Comparison of ENCODE assay signal across 8 mouse cellular contexts in the genomic region with DNA sequence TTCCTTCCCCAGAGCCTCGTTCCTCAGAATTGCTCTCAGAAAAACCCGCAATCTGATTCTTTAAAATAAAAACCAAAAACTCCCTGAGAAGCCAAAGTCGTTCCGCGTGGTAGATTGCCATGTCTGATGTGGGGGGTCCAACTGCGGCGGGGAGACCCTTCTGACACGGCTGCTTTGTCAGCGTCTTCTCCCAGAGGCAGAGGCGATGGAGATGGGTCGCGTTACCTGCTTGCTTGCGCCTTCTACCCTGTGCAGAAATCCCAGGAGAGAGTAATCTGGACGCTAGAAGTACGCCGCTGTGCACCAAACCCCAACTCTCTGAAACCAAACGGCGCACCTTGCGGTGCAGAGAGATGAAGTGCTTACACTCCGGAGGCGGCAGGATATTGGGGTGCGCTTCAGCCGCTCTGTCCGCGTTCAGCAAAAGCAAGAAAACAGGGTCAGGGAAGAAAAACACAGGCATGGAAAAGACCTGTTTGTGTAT.
DNase-seq lines count a peak whose midpoint lies in the region; ATAC-seq lines count a peak whose summit lies in the region.

No protein-coding gene starts in this region.

- no peaks in the 10 kb centered on the region for H3K9me3 ChIP-seq in hindbrain, embryonic 13.5 days
- no peaks in the 10 kb centered on the region for H3K9me3 ChIP-seq in midbrain, embryonic 10.5 days (replicated peaks)

- peak; percentile 57 for DNase-seq in embryo, embryonic 11 days
- no peak for DNase-seq in embryo, embryonic 10.5 days (ENCODE audit: low spot score)
- DNase-seq in R1 (ENCODE audit: low read depth, low spot score), result peak; percentile 27
- peak; percentile 43 for DNase-seq in midbrain, embryonic 10.5 days (ENCODE audit: low spot score)
- no peak for DNase-seq in thymus, adult 18-20 months
- DNase-seq in layer of hippocampus, adult 11-12 months (ENCODE audit: low spot score), result no peak
- DNase-seq in left cerebral cortex, postnatal 4 days, result no peak

- peaks cover 38% of the 10 kb centered on the region; the same call in 1 of the 2 replicates for H3K27me3 ChIP-seq in hindbrain, embryonic 13.5 days
- peaks cover 92% of the 10 kb centered on the region for H3K27me3 ChIP-seq in midbrain, embryonic 10.5 days (ENCODE audit: low read depth, poor library complexity, severe bottlenecking)

- intact Hi-C loops in left cerebral cortex, postnatal 4 days (cut with DNase I), result loop anchor here (5.0 to 10.0 kb wide), 5 partner anchors 212 to 1233 kb away; a partner anchor contains a TSS

- H3K4me3 ChIP-seq in hindbrain, embryonic 13.5 days, result peak overlapping the region; percentile 31
- peak overlapping the region; percentile 28; the same call in 1 of the 2 replicates for H3K4me3 ChIP-seq in midbrain, embryonic 10.5 days

- H3K4me1 ChIP-seq in hindbrain, embryonic 13.5 days (replicated peaks), result peaks cover 63% of the 10 kb centered on the region
- peaks cover 63% of the 10 kb centered on the region for H3K4me1 ChIP-seq in midbrain, embryonic 10.5 days

- 3% methylated on average over 25 of the region's 25 CpGs for whole genome bisulfite sequencing in hindbrain, embryonic 13.5 days
- WGBS in midbrain, embryonic 10.5 days, result under 1% methylated on average over 25 of the region's 25 CpGs

- H3K27ac ChIP-seq in hindbrain, embryonic 13.5 days, result peak overlapping the region; percentile 88
- H3K27ac ChIP-seq in midbrain, embryonic 10.5 days (replicated peaks), result no peak overlapping the region

- H3K4me2 ChIP-seq in hindbrain, embryonic 13.5 days, result peak overlapping the region; percentile 54

- no peak for ATAC-seq in hindbrain, embryonic 13.5 days (ENCODE audit: low FRiP score)

- H3K9ac ChIP-seq in hindbrain, embryonic 13.5 days, result peak overlapping the region; percentile 67

- no peaks in the 10 kb centered on the region for H3K36me3 ChIP-seq in hindbrain, embryonic 13.5 days
- H3K36me3 ChIP-seq in midbrain, embryonic 10.5 days, result no peaks in the 10 kb centered on the region

Comparison
In these comparisons a context has a peak if more than half of its experiments do, and no peak if none do; other contexts are left out.
1. DNase-seq: peak in embryo, embryonic 11 days (single experiment), R1 (single experiment) and midbrain, embryonic 10.5 days (single experiment); none in embryo, embryonic 10.5 days (single experiment), thymus, adult 18-20 months (0 of 2), layer of hippocampus, adult 11-12 months (single experiment) and left cerebral cortex, postnatal 4 days (single experiment).